Mouse (Mus musculus) forebrain, embryonic 10.5 days (tissue): ENCODE results near the gene Ttc28. TPM values are rescaled to one million over a fixed set of nuclear protein-coding genes. Genes with fewer than 3 reads are reported as not detected.

Experiments
- DNase-seq: peaks from one replicate; pipeline ENCODE4 v3.0.0-alpha.2; 2017; ENCODE audit warnings: low spot score; ENCODE audit errors: extremely low spot score
- H3K27ac ChIP-seq: fragments of 300-500 bp; sonication (generic); 2 replicates; pipeline ENCODE4 v1.5.1; 2016; ENCODE audit warnings: mild to moderate bottlenecking
- H3K27me3 ChIP-seq: fragments of 300-500 bp; sonication (generic); 2 replicates; pipeline ENCODE4 v1.6.1; 2016; ENCODE audit warnings: mild to moderate bottlenecking; ENCODE audit not compliant: poor library complexity, severe bottlenecking
- H3K36me3 ChIP-seq: fragments of 300-500 bp; sonication (generic); replicated peaks from 2 replicates; pipeline ENCODE4 v1.6.1; 2016; ENCODE audit warnings: mild to moderate bottlenecking, moderate library complexity
- H3K4me1 ChIP-seq: fragments of 300-500 bp; sonication (generic); 2 replicates; pipeline ENCODE4 v1.6.1; 2016
- H3K4me3 ChIP-seq: fragments of 300-500 bp; sonication (generic); 2 replicates; pipeline ENCODE4 v1.5.1; 2016; ENCODE audit warnings: mild to moderate bottlenecking, moderate library complexity
- H3K9me3 ChIP-seq: fragments of 300-500 bp; sonication (generic); 2 replicates; pipeline ENCODE4 v1.6.1; 2016; ENCODE audit warnings: mild to moderate bottlenecking, moderate library complexity
- WGBS: fragments of 180-500 bp; shearing (Covaris S2); methylation state at CpG from one replicate; pipeline ENCODE4 v1.1.7; 2016; 5-methylcytosine and 5-hydroxymethylcytosine counted together
- polyA plus RNA-seq: library from polyadenylated mRNA; unstranded; fragments of >200 nt; fragmentation: Nextera tagmentation; extraction: Ambion mirVana; gene quantifications from 2 replicates; pipeline ENCODE4 v1.2.1, GENCODE M21; 2016

The Ttc28 gene
- polyA plus RNA-seq, 1 experiment from 2014 or later: 9.7 TPM

GRCm38 (mm10) chr5:111026209-111026608, 146.6 kb downstream of the Ttc28 start:
- peak overlapping the region; percentile 35 for H3K27ac ChIP-seq
- H3K4me1 ChIP-seq: peaks cover 67% of the 10 kb centered on the region
- H3K36me3 ChIP-seq: no peaks in the 10 kb centered on the region
- H3K4me3 ChIP-seq: no peak overlapping the region
- H3K9me3 ChIP-seq: no peaks in the 10 kb centered on the region
- DNase-seq: no peak
- WGBS: 64% methylated on average over 8 of the region's 8 CpGs
- H3K27me3 ChIP-seq: no peaks in the 10 kb centered on the region

- Histone ChIP-seq H3K36me3 (no peaks in the 10 kb centered on the region), H3K4me3 (no peak overlapping the region), H3K9me3 (no peaks in the 10 kb centered on the region), H3K27me3 (no peaks in the 10 kb centered on the region), H3K27ac (no peak overlapping the region), H3K4me1 (peaks cover 67% of the 10 kb centered on the region)
- 77% methylated on average over 4 of the region's 4 CpGs for WGBS
- no peak for DNase-seq
These were observed 148.7 kb downstream of the Ttc28 start for GRCm38 (mm10) chr5:111028340-111028739.

GRCm38 (mm10) chr5:111028952-111029351, 149.3 kb downstream of the Ttc28 start:
- WGBS: 83% methylated on average over 9 of the region's 9 CpGs
- DNase-seq: no peak
- H3K9me3 ChIP-seq: no peaks in the 10 kb centered on the region
- no peaks in the 10 kb centered on the region for H3K27me3 ChIP-seq
- no peak overlapping the region for H3K4me3 ChIP-seq
- H3K36me3 ChIP-seq: peaks cover under 1% of the 10 kb centered on the region; the same call in 1 of the 2 replicates
- peaks cover 61% of the 10 kb centered on the region for H3K4me1 ChIP-seq
- H3K27ac ChIP-seq: no peak overlapping the region

GRCm38 (mm10) chr5:111032687-111033295, 153.2 kb downstream of the Ttc28 start:
- Histone ChIP-seq H3K36me3 (peaks cover 6% of the 10 kb centered on the region; the same call in 1 of the 2 replicates), H3K4me3 (no peak overlapping the region), H3K27me3 (no peaks in the 10 kb centered on the region), H3K9me3 (no peaks in the 10 kb centered on the region), H3K4me1 (peaks cover 26% of the 10 kb centered on the region), H3K27ac (no peak overlapping the region; the same call in 1 of the 2 replicates)
- no peak for DNase-seq
- WGBS: 82% methylated on average over 10 of the region's 10 CpGs

- no peaks in the 10 kb centered on the region for H3K9me3 ChIP-seq
- WGBS: 94% methylated on average over 4 of the region's 4 CpGs
- no peak overlapping the region for H3K27ac ChIP-seq
- no peaks in the 10 kb centered on the region for H3K27me3 ChIP-seq
- H3K4me1 ChIP-seq: peaks cover 19% of the 10 kb centered on the region
- H3K36me3 ChIP-seq: peaks cover 6% of the 10 kb centered on the region; the same call in 1 of the 2 replicates
- no peak for DNase-seq
- no peak overlapping the region for H3K4me3 ChIP-seq
These were observed 153.9 kb downstream of the Ttc28 start for GRCm38 (mm10) chr5:111033489-111033888.

GRCm38 (mm10) chr5:111037123-111037748, 157.6 kb downstream of the Ttc28 start:
- WGBS: 87% methylated on average over 7 of the region's 7 CpGs
- no peak for DNase-seq
- H3K36me3 ChIP-seq: peaks cover 6% of the 10 kb centered on the region; the same call in 1 of the 2 replicates
- H3K4me3 ChIP-seq: no peak overlapping the region
- no peaks in the 10 kb centered on the region for H3K9me3 ChIP-seq
- peaks cover 22% of the 10 kb centered on the region for H3K4me1 ChIP-seq
- no peak overlapping the region for H3K27ac ChIP-seq
- no peaks in the 10 kb centered on the region for H3K27me3 ChIP-seq

- no peaks in the 10 kb centered on the region for H3K27me3 ChIP-seq
- no peaks in the 10 kb centered on the region for H3K9me3 ChIP-seq
- no peaks in the 10 kb centered on the region for H3K36me3 ChIP-seq
- H3K4me3 ChIP-seq: no peak overlapping the region
- no peak for DNase-seq
- peaks cover 37% of the 10 kb centered on the region for H3K4me1 ChIP-seq
- no peak overlapping the region for H3K27ac ChIP-seq
- 67% methylated on average over 6 of the region's 6 CpGs for WGBS
These were observed 160.2 kb downstream of the Ttc28 start for GRCm38 (mm10) chr5:111039771-111040170.

- Histone ChIP-seq H3K9me3 (no peaks in the 10 kb centered on the region), H3K27ac (no peak overlapping the region), H3K4me1 (peaks cover 54% of the 10 kb centered on the region)
These were observed 162.3 kb downstream of the Ttc28 start for GRCm38 (mm10) chr5:111041952-111042351.

GRCm38 (mm10) chr5:111044193-111044592, 164.6 kb downstream of the Ttc28 start:
- Histone ChIP-seq H3K27ac (no peak overlapping the region), H3K4me3 (no peak overlapping the region), H3K4me1 (peaks cover 66% of the 10 kb centered on the region), H3K27me3 (no peaks in the 10 kb centered on the region), H3K9me3 (no peaks in the 10 kb centered on the region), H3K36me3 (no peaks in the 10 kb centered on the region)
- no peak for DNase-seq
- WGBS: 20% methylated on average over 7 of the region's 7 CpGs

More at GRCm38 (mm10) chr5:111041952-111042351, 162.3 kb downstream of the Ttc28 start:
- Histone ChIP-seq H3K36me3 (no peaks in the 10 kb centered on the region), H3K27me3 (no peaks in the 10 kb centered on the region), H3K4me3 (no peak overlapping the region)
- 91% methylated on average over 5 of the region's 5 CpGs for WGBS
- DNase-seq: no peak

GRCm38 (mm10) chr5:111046359-111046758, 166.8 kb downstream of the Ttc28 start:
- H3K27me3 ChIP-seq: no peaks in the 10 kb centered on the region
- no peak overlapping the region for H3K4me3 ChIP-seq
- no peaks in the 10 kb centered on the region for H3K9me3 ChIP-seq
- no peak for DNase-seq
- no peaks in the 10 kb centered on the region for H3K36me3 ChIP-seq
- no peak overlapping the region for H3K27ac ChIP-seq
- peaks cover 58% of the 10 kb centered on the region for H3K4me1 ChIP-seq
- WGBS: 89% methylated on average over 6 of the region's 6 CpGs

GRCm38 (mm10) chr5:111046841-111047476, 167.4 kb downstream of the Ttc28 start:
- no peak overlapping the region; the same call in 1 of the 2 replicates for H3K27ac ChIP-seq
- peaks cover 55% of the 10 kb centered on the region for H3K4me1 ChIP-seq
- 0 out of 2 replicates have a peak, but pooled peaks cover 2% of the 10 kb centered on the region for H3K36me3 ChIP-seq
- H3K27me3 ChIP-seq: no peaks in the 10 kb centered on the region
- 79% methylated on average over 14 of the region's 14 CpGs for WGBS
- no peak overlapping the region for H3K4me3 ChIP-seq
- DNase-seq: no peak
- H3K9me3 ChIP-seq: 0 out of 2 replicates have a peak, but pooled peaks cover 2% of the 10 kb centered on the region

GRCm38 (mm10) chr5:111048036-111048435, 168.4 kb downstream of the Ttc28 start:
- DNase-seq: no peak
- Histone ChIP-seq H3K4me3 (no peak overlapping the region), H3K36me3 (0 out of 2 replicates have a peak, but pooled peaks cover 3% of the 10 kb centered on the region), H3K27ac (no peak overlapping the region), H3K27me3 (no peaks in the 10 kb centered on the region), H3K4me1 (peaks cover 52% of the 10 kb centered on the region), H3K9me3 (0 out of 2 replicates have a peak, but pooled peaks cover 4% of the 10 kb centered on the region)
- WGBS: 89% methylated on average over 5 of the region's 5 CpGs

GRCm38 (mm10) chr5:111049584-111049983, 170.0 kb downstream of the Ttc28 start:
- Histone ChIP-seq H3K27me3 (no peaks in the 10 kb centered on the region), H3K27ac (no peak overlapping the region), H3K4me3 (no peak overlapping the region), H3K9me3 (0 out of 2 replicates have a peak, but pooled peaks cover 4% of the 10 kb centered on the region), H3K4me1 (peaks cover 51% of the 10 kb centered on the region), H3K36me3 (0 out of 2 replicates have a peak, but pooled peaks cover 3% of the 10 kb centered on the region)
- WGBS: 92% methylated on average over 4 of the region's 4 CpGs
- DNase-seq: no peak
